Comparison of ENCODE assay signal across 8 mouse cellular contexts in genomic region chr6:120037636-120038365, GRCm38 (mm10). TPM values are rescaled to one million over a fixed set of nuclear protein-coding genes. Genes with fewer than 3 reads are reported as not detected.
DNase-seq lines count a peak whose midpoint lies in the region; ATAC-seq and TF ChIP-seq lines count a peak whose summit lies in the region.

No protein-coding gene starts in this region.

- WGBS in embryonic facial prominence, embryonic 12.5 days = under 1% methylated on average over 76 of the region's 85 CpGs
- WGBS in kidney, embryonic 14.5 days = under 1% methylated on average over 59 of the region's 85 CpGs
- WGBS in midbrain, postnatal 0 days = under 1% methylated on average over 62 of the region's 85 CpGs

- DNase-seq in cerebellum, adult 11 months = peak; percentile 67
- no peak for DNase-seq in cerebellum, adult 9-10 months
- DNase-seq in heart, adult 8-10 months (ENCODE audit: low spot score) = peak; percentile 49
- peak; percentile 92 for DNase-seq in liver
- DNase-seq in midbrain, postnatal 0 days (ENCODE audit: low spot score) = peak; percentile 63
- peak; percentile 84 to 91 for DNase-seq in spleen, postnatal 4 days (ENCODE audit: low spot score in 2 of 2)

- H3K4me1 ChIP-seq in embryonic facial prominence, embryonic 12.5 days = peaks cover 7% of the 10 kb centered on the region
- H3K4me1 ChIP-seq in kidney, embryonic 14.5 days (ENCODE audit: control insufficient read depth, insufficient read depth, low read length) = peaks cover 12% of the 10 kb centered on the region
- H3K4me1 ChIP-seq in midbrain, postnatal 0 days (ENCODE audit: insufficient read depth, low read length) = peaks cover 5% of the 10 kb centered on the region; the same call in 1 of the 2 replicates

- no peaks in the 10 kb centered on the region for H3K9me3 ChIP-seq in embryonic facial prominence, embryonic 12.5 days
- H3K9me3 ChIP-seq in kidney, embryonic 14.5 days (ENCODE audit: control insufficient read depth, low read length) = no peaks in the 10 kb centered on the region
- H3K9me3 ChIP-seq in midbrain, postnatal 0 days (ENCODE audit: low read length) = no peaks in the 10 kb centered on the region

- H3K27ac ChIP-seq in embryonic facial prominence, embryonic 12.5 days = peak overlapping the region; percentile 99
- H3K27ac ChIP-seq in kidney, embryonic 14.5 days (ENCODE audit: low read depth, low read length) = peak overlapping the region; percentile 98
- H3K27ac ChIP-seq in midbrain, postnatal 0 days (ENCODE audit: low read depth, low read length) = peak overlapping the region; percentile 92

- TF ChIP-seq CTCF in midbrain, postnatal 0 days (IDR thresholded peaks at IDR 0.05) = no peak

- peak; percentile 80 for ATAC-seq in embryonic facial prominence, embryonic 12.5 days (ENCODE audit: insufficient number of reproducible peaks, insufficient read depth, low FRiP score, low TSS enrichment)
- peak; percentile 77; the same call in 1 of the 2 replicates for ATAC-seq in kidney, embryonic 14.5 days (ENCODE audit: low FRiP score, low TSS enrichment)
- ATAC-seq in midbrain, postnatal 0 days (ENCODE audit: low FRiP score) = peak; percentile 58

- peak overlapping the region; percentile 77 for H3K4me3 ChIP-seq in embryonic facial prominence, embryonic 12.5 days
- peak overlapping the region; percentile 98 for H3K4me3 ChIP-seq in kidney, embryonic 14.5 days (ENCODE audit: low read length)
- peak overlapping the region; percentile 95 for H3K4me3 ChIP-seq in midbrain, postnatal 0 days (ENCODE audit: low read depth, low read length)

- H3K36me3 ChIP-seq in embryonic facial prominence, embryonic 12.5 days = no peaks in the 10 kb centered on the region
- peaks cover 3% of the 10 kb centered on the region; the same call in 1 of the 2 replicates for H3K36me3 ChIP-seq in kidney, embryonic 14.5 days (ENCODE audit: control insufficient read depth, insufficient read depth, low read length)
- H3K36me3 ChIP-seq in midbrain, postnatal 0 days (ENCODE audit: insufficient read depth, low read length) = no peaks in the 10 kb centered on the region

- H3K9ac ChIP-seq in embryonic facial prominence, embryonic 12.5 days = peak overlapping the region; percentile 85
- H3K9ac ChIP-seq in kidney, embryonic 14.5 days (ENCODE audit: low read depth, low read length) = peak overlapping the region; percentile 89
- peak overlapping the region; percentile 83 for H3K9ac ChIP-seq in midbrain, postnatal 0 days (replicated peaks; ENCODE audit: low read length, poor library complexity, severe bottlenecking)

- H3K27me3 ChIP-seq in embryonic facial prominence, embryonic 12.5 days = no peaks in the 10 kb centered on the region
- H3K27me3 ChIP-seq in kidney, embryonic 14.5 days (ENCODE audit: control insufficient read depth, insufficient read depth, low read length) = no peaks in the 10 kb centered on the region
- no peaks in the 10 kb centered on the region for H3K27me3 ChIP-seq in midbrain, postnatal 0 days (ENCODE audit: insufficient read depth, low read length)

- H3K4me2 ChIP-seq in embryonic facial prominence, embryonic 12.5 days (replicated peaks) = peak overlapping the region; percentile 77
- peak overlapping the region; percentile 85 for H3K4me2 ChIP-seq in kidney, embryonic 14.5 days (replicated peaks; ENCODE audit: low read depth, low read length)
- peak overlapping the region; percentile 50 for H3K4me2 ChIP-seq in midbrain, postnatal 0 days (ENCODE audit: low read depth, low read length, poor library complexity, severe bottlenecking)

RNA-seq across cellular contexts. Expression of gene Wnk1, which starts 0.7 kb away (rescaled TPM):
- 58.9 and 60.3 TPM in 2 replicates for polyA plus RNA-seq in embryonic facial prominence, embryonic 12.5 days (2016; fragmentation: Nextera tagmentation; extraction: Ambion mirVana)
- total RNA-seq in heart, adult 8-10 months (2022) = 100 to 1,000 TPM; 363 to 494 (median 444) TPM
- polyA plus RNA-seq in kidney, embryonic 14.5 days (2014; fragmentation: Nextera tagmentation; extraction: Ambion mirVana) = 74.9 and 82.7 TPM in 2 replicates
- 122 and 143 TPM in 2 replicates for total RNA-seq in midbrain, postnatal 0 days (2014; rRNA removed)
- polyA plus RNA-seq in midbrain, postnatal 0 days (2015; fragmentation: Nextera tagmentation; extraction: Ambion mirVana) = 29.5 and 43.4 TPM in 2 replicates

RNA-seq across cellular contexts. Expression of gene Ninj2, which starts 55.3 kb away (rescaled TPM):
- polyA plus RNA-seq in embryonic facial prominence, embryonic 12.5 days (2016; fragmentation: Nextera tagmentation; extraction: Ambion mirVana) = not detected in 2 replicates
- not detected for total RNA-seq in heart, adult 8-10 months (2022)
- not detected in 2 replicates for polyA plus RNA-seq in kidney, embryonic 14.5 days (2014; fragmentation: Nextera tagmentation; extraction: Ambion mirVana)
- not detected in 2 replicates for total RNA-seq in midbrain, postnatal 0 days (2014; rRNA removed)
- polyA plus RNA-seq in midbrain, postnatal 0 days (2015; fragmentation: Nextera tagmentation; extraction: Ambion mirVana) = not detected in 2 replicates
